Mouse (Mus musculus): Measurements from ENCODE around the gene Gprc5c. TPM values are rescaled to one million over a fixed set of nuclear protein-coding genes. Genes with fewer than 3 reads are reported as not detected.
A peak's percentile ranks its signal among the peaks of the same experiment; 100 is the strongest.
"Not testable (repeated sequence)": the region's sequence is repeated elsewhere in the genome, so short reads cannot be mapped to it uniquely, and the experiment has no call there.

Gene Gprc5c
- polyA plus RNA-seq, 1 experiment from 2014 or later, result 9.7 TPM

- H3K36me3 ChIP-seq (ENCODE audit: control insufficient read depth, insufficient read depth, low read length); H3K27me3 ChIP-seq (replicated peaks; ENCODE audit: control insufficient read depth, insufficient read depth, low read length); H3K9me3 ChIP-seq (ENCODE audit: control insufficient read depth, low read length); H3K4me2 ChIP-seq (ENCODE audit: low read length); ATAC-seq; H3K4me1 ChIP-seq (ENCODE audit: control insufficient read depth, insufficient read depth, low read depth, low read length); H3K9ac ChIP-seq (ENCODE audit: low read depth, low read length); H3K4me3 ChIP-seq (ENCODE audit: low read length); H3K27ac ChIP-seq (ENCODE audit: low read depth, low read length): not testable (repeated sequence)
- WGBS, result 43% methylated on average over 3 of the region's 3 CpGs
Measured at GRCm38 (mm10) chr11:114909538-114909937, 58.6 kb downstream of the Gprc5c start.

- Histone ChIP-seq H3K36me3 (ENCODE audit: control insufficient read depth, insufficient read depth, low read length) (no peaks in the 10 kb centered on the region), H3K27me3 (replicated peaks; ENCODE audit: control insufficient read depth, insufficient read depth, low read length) (no peaks in the 10 kb centered on the region), H3K27ac (ENCODE audit: low read depth, low read length) (no peak overlapping the region), H3K9ac (ENCODE audit: low read depth, low read length) (no peak overlapping the region), H3K4me1 (ENCODE audit: control insufficient read depth, insufficient read depth, low read depth, low read length) (no peaks in the 10 kb centered on the region), H3K4me3 (ENCODE audit: low read length) (no peak overlapping the region), H3K9me3 (ENCODE audit: control insufficient read depth, low read length) (no peaks in the 10 kb centered on the region), H3K4me2 (ENCODE audit: low read length) (no peak overlapping the region)
- whole genome bisulfite sequencing, result 18% methylated on average over 9 of the region's 9 CpGs
- peak; percentile 76; the same call in 1 of the 2 replicates for ATAC-seq
Measured at GRCm38 (mm10) chr11:114912847-114913246, 61.9 kb downstream of the Gprc5c start.

GRCm38 (mm10) chr11:114914978-114915377 is 64.0 kb downstream of the Gprc5c start:
- no peaks in the 10 kb centered on the region for H3K4me1 ChIP-seq (ENCODE audit: control insufficient read depth, insufficient read depth, low read depth, low read length)
- no peak overlapping the region for H3K4me3 ChIP-seq (ENCODE audit: low read length)
- H3K27ac ChIP-seq (ENCODE audit: low read depth, low read length), result no peak overlapping the region
- 63% methylated on average over 7 of the region's 7 CpGs for WGBS
- H3K36me3 ChIP-seq (ENCODE audit: control insufficient read depth, insufficient read depth, low read length), result no peaks in the 10 kb centered on the region
- peaks cover 2% of the 10 kb centered on the region; the same call in 1 of the 2 replicates for H3K9me3 ChIP-seq (ENCODE audit: control insufficient read depth, low read length)
- no peak overlapping the region for H3K9ac ChIP-seq (ENCODE audit: low read depth, low read length)
- ATAC-seq, result no peak
- H3K4me2 ChIP-seq (ENCODE audit: low read length), result no peak overlapping the region
- H3K27me3 ChIP-seq (replicated peaks; ENCODE audit: control insufficient read depth, insufficient read depth, low read length), result no peaks in the 10 kb centered on the region

GRCm38 (mm10) chr11:114917120-114917519 is 66.2 kb downstream of the Gprc5c start:
- H3K9ac ChIP-seq (ENCODE audit: low read depth, low read length), result no peak overlapping the region
- no peaks in the 10 kb centered on the region for H3K36me3 ChIP-seq (ENCODE audit: control insufficient read depth, insufficient read depth, low read length)
- H3K9me3 ChIP-seq (ENCODE audit: control insufficient read depth, low read length), result peaks cover 2% of the 10 kb centered on the region; the same call in 1 of the 2 replicates
- H3K4me2 ChIP-seq (ENCODE audit: low read length), result no peak overlapping the region
- 85% methylated on average over 6 of the region's 6 CpGs for WGBS
- H3K27me3 ChIP-seq (replicated peaks; ENCODE audit: control insufficient read depth, insufficient read depth, low read length), result no peaks in the 10 kb centered on the region
- no peaks in the 10 kb centered on the region for H3K4me1 ChIP-seq (ENCODE audit: control insufficient read depth, insufficient read depth, low read depth, low read length)
- ATAC-seq, result no peak
- H3K4me3 ChIP-seq (ENCODE audit: low read length), result no peak overlapping the region
- H3K27ac ChIP-seq (ENCODE audit: low read depth, low read length), result no peak overlapping the region

Other genes with a start within 250 kb of the Gprc5c start
- gene Rpl38, start 182.6 kb upstream of the Gprc5c start, polyA plus RNA-seq (2015; fragmentation: Nextera tagmentation; extraction: Ambion mirVana), result 578 and 579 TPM in 2 replicates
- gene Ttyh2, start 175.7 kb upstream of the Gprc5c start, polyA plus RNA-seq (2015; fragmentation: Nextera tagmentation; extraction: Ambion mirVana), result 31.6 and 40.7 TPM in 2 replicates
- 2.5 and 3.0 TPM in 2 replicates for gene Dnaic2, start 123.7 kb upstream of the Gprc5c start, polyA plus RNA-seq (2015; fragmentation: Nextera tagmentation; extraction: Ambion mirVana)
- 0.55 and 0.69 TPM in 2 replicates for gene Kif19a, start 85.8 kb upstream of the Gprc5c start, polyA plus RNA-seq (2015; fragmentation: Nextera tagmentation; extraction: Ambion mirVana)
- 22.4 and 24.2 TPM in 2 replicates for gene Btbd17, start 55.2 kb upstream of the Gprc5c start, polyA plus RNA-seq (2015; fragmentation: Nextera tagmentation; extraction: Ambion mirVana)
- gene Gpr142, start 52.2 kb upstream of the Gprc5c start, polyA plus RNA-seq (2015; fragmentation: Nextera tagmentation; extraction: Ambion mirVana), result not detected in 2 replicates
- gene Cd300a, start 38.9 kb downstream of the Gprc5c start, polyA plus RNA-seq (2015; fragmentation: Nextera tagmentation; extraction: Ambion mirVana), result 0.97 and 1.6 TPM in 2 replicates
- not detected in 2 replicates for gene Cd300lb, start 83.2 kb downstream of the Gprc5c start, polyA plus RNA-seq (2015; fragmentation: Nextera tagmentation; extraction: Ambion mirVana)
- not detected in 2 replicates for gene Cd300c, start 118.0 kb downstream of the Gprc5c start, polyA plus RNA-seq (2015; fragmentation: Nextera tagmentation; extraction: Ambion mirVana)
- gene Cd300ld, start 138.8 kb downstream of the Gprc5c start, polyA plus RNA-seq (2015; fragmentation: Nextera tagmentation; extraction: Ambion mirVana), result 0.20 TPM in 1 of 2 replicates, not detected in the other
- 1.4 TPM in 2 replicates for gene Cd300c2, start 150.7 kb downstream of the Gprc5c start, polyA plus RNA-seq (2015; fragmentation: Nextera tagmentation; extraction: Ambion mirVana)
- gene Cd300ld2, start 165.0 kb downstream of the Gprc5c start, polyA plus RNA-seq (2015; fragmentation: Nextera tagmentation; extraction: Ambion mirVana), result not detected in 2 replicates
- not detected in 2 replicates for gene Cd300ld4, start 175.9 kb downstream of the Gprc5c start, polyA plus RNA-seq (2015; fragmentation: Nextera tagmentation; extraction: Ambion mirVana)
- not detected in 2 replicates for gene Cd300ld5, start 186.6 kb downstream of the Gprc5c start, polyA plus RNA-seq (2015; fragmentation: Nextera tagmentation; extraction: Ambion mirVana)
- not detected in 2 replicates for gene Cd300ld3, start 197.3 kb downstream of the Gprc5c start, polyA plus RNA-seq (2015; fragmentation: Nextera tagmentation; extraction: Ambion mirVana)
- gene Cd300e, start 211.0 kb downstream of the Gprc5c start, polyA plus RNA-seq (2015; fragmentation: Nextera tagmentation; extraction: Ambion mirVana), result 0.08 and 0.12 TPM in 2 replicates
- 0.89 and 1.3 TPM in 2 replicates for gene Rab37, start 240.3 kb downstream of the Gprc5c start, polyA plus RNA-seq (2015; fragmentation: Nextera tagmentation; extraction: Ambion mirVana)